Mouse (Mus musculus): ENCODE measurements around the gene Timm29.

Gene Timm29

DNA sequence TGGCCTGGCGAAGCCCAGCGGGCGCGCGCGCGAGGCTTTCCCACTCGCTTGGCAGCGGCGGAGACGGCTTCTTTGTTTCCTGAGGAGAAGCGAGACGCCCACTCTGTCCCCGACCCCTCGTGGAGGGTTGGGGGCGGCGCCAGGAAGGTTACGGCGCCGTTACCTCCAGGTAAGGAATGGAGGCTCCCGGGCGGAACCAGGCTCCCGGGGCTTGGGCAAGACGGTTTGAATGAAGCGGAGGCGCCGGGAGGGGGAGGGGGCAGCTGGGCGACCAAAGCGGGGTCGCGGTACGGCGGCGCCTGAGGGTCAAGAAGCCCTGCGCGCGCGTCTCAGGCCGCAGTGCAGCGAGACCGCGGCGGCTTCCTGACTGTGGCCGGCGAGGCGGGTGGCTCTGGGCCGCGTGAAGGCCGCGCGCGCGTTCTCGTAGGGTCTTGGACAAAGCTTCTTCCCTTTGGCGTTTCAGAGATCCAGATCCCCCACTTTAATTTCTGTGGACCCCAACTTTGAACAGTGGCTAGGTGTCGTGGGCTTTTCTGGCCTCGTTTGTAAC lies 23.8 kb downstream of the Timm29 start:
- peak; percentile 95 for DNase-seq (ENCODE audit: low spot score)

DNA sequence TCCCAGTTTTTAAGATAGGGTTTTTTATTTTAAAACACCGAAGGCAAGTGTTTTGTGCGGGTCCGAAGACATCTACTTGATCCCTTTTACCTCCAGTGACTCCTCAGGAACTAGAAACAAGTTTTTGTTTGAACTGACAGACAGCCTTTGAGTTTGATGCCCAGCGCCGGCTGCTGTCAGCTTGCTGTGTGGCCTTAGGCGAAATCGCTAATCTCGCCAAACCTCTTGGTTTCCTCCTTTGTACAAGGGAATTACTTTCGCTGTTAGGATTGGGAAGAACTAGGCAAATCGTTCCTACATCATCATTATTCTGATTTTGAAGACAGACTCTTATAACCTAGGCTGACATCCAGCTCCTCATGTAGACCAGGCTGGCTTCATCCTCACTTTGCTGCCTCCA lies 24.5 kb downstream of the Timm29 start:
- peak; percentile 56 for DNase-seq (ENCODE audit: low spot score)

DNA sequence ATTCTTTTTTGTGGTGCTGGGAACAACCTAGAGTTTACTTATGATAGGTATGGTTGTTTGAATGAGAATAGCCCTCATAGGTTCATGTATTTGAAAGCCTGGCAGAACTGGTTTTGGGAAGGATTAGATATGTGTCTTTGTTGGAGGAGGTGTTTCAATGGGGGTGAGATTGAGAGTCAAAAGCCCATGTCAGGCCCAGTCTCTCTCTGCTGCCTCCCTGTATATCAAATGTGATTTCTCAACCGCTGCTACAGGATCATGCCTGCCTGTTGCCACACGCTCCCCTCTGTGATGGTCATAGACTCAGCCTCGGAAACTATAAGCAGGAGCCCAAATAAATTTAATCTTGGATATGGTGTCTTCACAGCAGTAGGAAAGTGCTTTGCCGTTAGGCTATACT lies 27.7 kb downstream of the Timm29 start:
- no peak for DNase-seq (ENCODE audit: low spot score)

DNA sequence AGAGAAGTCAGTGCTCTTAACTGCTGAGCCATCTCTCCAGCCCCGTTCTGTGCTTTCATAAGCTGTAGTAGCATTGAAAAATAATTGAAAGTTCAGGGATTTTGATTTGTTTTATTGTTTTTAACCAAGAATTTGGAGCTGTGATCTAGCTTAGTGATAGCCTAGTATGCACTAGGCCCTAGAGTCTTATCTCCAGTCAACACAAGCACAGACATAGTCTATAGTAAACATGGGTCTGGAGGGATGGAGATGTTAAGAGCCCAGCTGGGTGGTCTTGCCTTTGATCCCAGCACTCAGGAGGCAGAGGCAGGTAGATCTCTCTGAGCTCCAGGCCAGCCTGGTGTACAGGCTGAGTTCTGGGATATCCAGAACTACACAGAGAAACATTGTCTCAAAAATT lies 30.2 kb downstream of the Timm29 start:
- DNase-seq (ENCODE audit: low spot score), result no peak

DNA sequence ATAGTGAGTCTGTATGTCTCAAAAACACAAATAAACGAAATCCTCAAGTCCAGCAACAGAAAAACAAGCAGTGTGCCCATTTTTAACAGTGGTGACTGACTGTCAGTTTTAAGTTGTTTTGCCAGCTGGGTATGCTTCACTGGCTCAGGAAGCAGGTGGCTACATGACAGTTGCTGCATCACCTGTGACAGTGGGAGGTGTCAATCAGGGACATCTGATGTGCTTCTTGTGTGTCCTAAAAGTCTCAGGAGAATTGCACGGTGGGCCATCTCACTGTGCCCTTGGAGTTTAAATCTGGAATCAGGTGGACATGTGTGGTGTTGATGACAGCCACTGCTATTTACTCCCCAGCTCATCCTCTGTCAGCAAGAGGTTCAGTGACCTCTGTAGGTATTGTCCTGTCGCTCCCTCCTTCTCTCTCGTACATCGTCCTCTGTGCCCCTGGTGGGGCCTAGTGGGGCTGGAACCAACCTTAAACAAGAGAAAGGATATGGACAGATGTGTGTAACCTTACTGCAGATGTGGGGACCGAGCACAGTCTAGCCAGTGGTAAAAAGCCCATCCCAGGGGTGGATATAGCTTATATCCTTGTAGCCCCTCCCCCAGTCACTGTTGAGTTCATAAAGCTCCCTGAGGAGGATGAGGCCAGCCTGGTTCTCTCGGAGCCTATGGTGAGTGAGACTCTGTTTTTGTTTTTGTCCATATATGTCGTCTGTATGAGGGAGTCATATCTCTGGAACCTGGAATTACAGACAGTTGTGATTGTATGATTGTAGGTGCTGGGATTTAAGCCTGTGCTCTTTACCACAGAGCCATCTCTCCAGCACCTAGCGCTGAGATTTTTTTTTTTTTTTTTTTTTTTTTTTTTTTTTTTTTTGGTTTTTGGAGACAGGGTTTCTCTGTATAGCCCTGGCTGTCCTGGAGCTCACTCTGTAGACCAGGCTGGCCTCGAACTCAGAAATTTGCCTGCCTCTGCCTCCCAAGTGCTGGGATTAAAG lies 33.1 kb downstream of the Timm29 start:
- DNase-seq (ENCODE audit: low spot score), result no peak

DNA sequence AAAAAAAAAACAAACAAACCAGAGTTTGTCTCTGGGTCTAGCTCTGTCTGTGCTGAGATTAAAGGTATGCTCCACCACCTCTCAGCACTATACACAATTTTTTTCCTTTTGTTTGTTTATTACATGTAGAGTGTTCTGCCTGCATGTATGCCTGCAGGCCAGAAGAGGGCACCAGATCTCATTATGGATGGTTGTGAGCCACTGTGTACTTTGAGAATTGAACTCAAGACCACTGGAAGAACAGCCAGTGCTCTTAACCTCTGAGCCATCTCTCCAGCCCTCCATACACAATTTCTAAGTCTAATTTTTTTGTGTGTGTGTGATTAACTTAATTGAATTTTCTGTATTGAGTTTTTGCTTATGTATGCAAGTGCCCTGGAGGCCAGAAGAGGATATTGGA lies 34.0 kb downstream of the Timm29 start:
- DNase-seq (ENCODE audit: low spot score), result peak; percentile 22

DNA sequence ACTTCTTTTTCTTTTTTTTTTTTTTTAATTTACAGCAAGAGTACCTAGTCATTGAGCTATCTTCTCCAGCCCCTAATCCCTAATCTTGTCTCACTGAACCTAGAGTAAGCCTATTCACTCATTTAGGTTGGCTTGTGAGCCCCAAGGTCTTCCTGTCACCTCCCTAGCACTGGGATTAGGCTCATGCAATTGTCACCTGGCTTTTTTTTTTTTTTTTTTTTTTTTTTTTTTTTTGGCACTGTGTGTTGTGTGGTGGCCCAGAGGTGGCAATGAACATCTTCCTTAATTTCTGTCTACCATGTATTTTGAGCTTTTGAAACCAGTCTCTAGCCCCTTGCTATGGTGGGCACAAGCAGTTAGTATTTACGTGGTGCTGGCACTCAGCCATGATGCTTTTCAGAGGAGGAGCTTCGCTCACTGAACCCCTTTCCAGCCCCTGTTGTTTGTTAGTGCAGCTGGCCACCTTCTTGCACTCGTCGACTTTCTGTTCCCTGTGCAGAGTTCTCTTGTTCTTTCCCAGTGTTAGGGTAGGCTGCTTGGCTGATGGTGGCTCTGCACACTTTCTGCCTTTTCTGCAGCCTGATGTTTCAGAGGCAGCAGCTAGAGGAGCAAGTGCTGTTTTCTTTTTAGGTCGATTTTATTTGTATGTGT lies 34.7 kb downstream of the Timm29 start:
- no peak for DNase-seq (ENCODE audit: low spot score)

DNA sequence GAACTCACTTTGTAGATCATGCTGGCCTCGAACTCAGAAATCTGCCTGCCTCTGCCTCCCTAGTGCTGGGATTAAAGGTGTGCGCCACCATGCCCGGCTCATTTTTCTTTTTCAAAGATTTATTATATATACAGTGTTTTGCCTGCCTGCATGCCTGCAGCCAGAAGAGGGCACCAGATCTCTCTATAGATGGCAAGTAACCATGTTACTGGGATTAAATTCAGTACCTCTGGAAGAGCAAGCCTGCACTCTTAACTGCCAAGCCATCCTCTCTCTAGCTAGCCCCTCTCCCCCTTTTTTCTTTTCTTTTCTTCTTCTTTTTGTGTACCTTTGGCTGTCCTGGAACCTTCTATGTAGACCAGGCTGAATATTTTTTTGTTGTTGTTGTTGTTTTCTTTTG lies 38.2 kb downstream of the Timm29 start:
- DNase-seq (ENCODE audit: low spot score), result peak; percentile 21

DNA sequence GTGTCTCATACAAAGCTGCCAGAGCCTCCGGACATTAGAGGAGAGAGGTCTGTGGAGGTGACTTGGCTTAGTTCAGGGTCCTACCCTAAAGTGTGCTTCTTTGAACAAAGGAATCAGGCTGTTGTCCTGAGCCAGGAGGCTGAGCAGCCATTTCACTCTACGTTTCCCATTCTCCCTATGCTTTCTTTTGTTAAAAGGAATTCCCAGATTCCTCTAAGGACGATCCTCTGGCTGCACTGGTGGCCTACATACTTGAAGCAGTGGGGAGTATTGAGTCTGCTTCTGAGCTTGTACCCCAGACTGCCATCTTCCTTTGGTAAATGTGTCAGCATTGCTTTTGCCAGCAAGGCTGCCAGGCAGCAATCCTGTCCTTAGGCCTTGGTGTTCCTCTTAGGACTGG lies 40.6 kb downstream of the Timm29 start:
- DNase-seq (ENCODE audit: low spot score), result no peak

DNA sequence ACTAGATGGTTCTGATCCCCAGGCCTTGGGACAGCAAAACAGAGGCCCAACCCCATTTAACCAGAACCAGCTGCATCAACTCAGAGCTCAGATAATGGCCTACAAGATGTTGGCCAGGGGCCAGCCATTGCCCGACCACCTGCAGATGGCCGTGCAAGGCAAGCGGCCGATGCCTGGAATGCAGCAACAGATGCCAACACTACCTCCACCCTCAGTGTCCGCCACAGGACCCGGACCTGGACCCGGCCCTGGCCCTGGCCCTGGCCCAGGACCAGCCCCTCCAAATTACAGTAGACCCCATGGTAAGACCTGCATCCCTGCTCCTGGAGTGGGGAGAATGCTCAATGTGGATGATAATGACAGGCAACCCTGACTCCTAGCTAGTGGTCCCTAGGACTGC lies 43.1 kb downstream of the Timm29 start:
- DNase-seq (ENCODE audit: low spot score), result no peak

DNA sequence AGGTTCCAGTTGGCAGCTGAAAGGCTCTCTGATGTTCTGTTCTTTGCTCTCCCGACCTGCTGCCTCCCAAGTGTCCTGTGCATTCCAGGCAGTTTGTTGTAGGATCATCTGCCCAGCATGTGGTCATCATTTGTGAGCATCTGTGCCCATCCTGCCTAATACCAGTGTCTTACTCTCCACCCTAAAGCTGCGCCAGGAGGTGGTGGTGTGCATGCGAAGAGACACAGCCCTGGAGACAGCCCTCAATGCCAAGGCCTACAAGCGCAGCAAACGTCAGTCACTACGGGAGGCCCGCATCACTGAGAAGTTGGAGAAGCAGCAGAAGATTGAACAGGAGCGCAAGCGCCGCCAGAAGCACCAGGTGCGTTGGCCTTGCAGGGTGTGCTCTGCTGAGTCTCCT lies 46.5 kb downstream of the Timm29 start:
- no peak for DNase-seq (ENCODE audit: low spot score)
